Mouse (Mus musculus): ENCODE results near the gene Nexmif. TPM values are rescaled to one million over a fixed set of nuclear protein-coding genes. Genes with fewer than 3 reads are reported as not detected.
A peak's percentile ranks its signal among the peaks of the same experiment; 100 is the strongest.
"Not testable (repeated sequence)": the region's sequence is repeated elsewhere in the genome, so short reads cannot be mapped to it uniquely, and the experiment has no call there.

Nexmif gene
- polyA plus RNA-seq (2016; fragmentation: Nextera tagmentation; extraction: Ambion mirVana), result 4.0 and 4.1 TPM in 2 replicates

- H3K27me3 ChIP-seq, result peaks cover 40% of the 10 kb centered on the region
- no peaks in the 10 kb centered on the region for H3K36me3 ChIP-seq (replicated peaks)
- peak within 1 kb of the TSS; percentile 54 for H3K4me3 ChIP-seq (replicated peaks)
- ATAC-seq (ENCODE audit: low FRiP score), result peak; percentile 83
- no peaks in the 10 kb centered on the region for H3K4me1 ChIP-seq
- H3K9ac ChIP-seq, result peak within 1 kb of the TSS; percentile 71
- 19% methylated on average over 42 of the region's 70 CpGs for WGBS
- peak within 1 kb of the TSS; percentile 65 for H3K4me2 ChIP-seq
- H3K9me3 ChIP-seq, result 0 out of 2 replicates have a peak, but pooled peaks cover 3% of the 10 kb centered on the region
- peak within 1 kb of the TSS; percentile 89 for H3K27ac ChIP-seq
Observed at GRCm38 (mm10) chrX:104200736-104201591, at the start of gene Nexmif. TSS of gene Nexmif (minus strand) at chrX:104201185.

GRCm38 (mm10) chrX:104208701-104209100, 7.7 kb upstream of the Nexmif start:
- H3K4me2 ChIP-seq, result no peak overlapping the region
- H3K27me3 ChIP-seq, result 0 out of 2 replicates have a peak, but pooled peaks cover 7% of the 10 kb centered on the region

GRCm38 (mm10) chrX:104201592-104202139, 681 bp upstream of the Nexmif start:
- Histone ChIP-seq H3K9ac (peak overlapping the region; percentile 71), H3K9me3 (0 out of 2 replicates have a peak, but pooled peaks cover 3% of the 10 kb centered on the region), H3K27me3 (peaks cover 34% of the 10 kb centered on the region), H3K4me1 (no peaks in the 10 kb centered on the region), H3K27ac (peak overlapping the region; percentile 89), H3K36me3 (replicated peaks) (no peaks in the 10 kb centered on the region), H3K4me2 (peak overlapping the region; percentile 65), H3K4me3 (replicated peaks) (peak overlapping the region; percentile 54)
- ATAC-seq (ENCODE audit: low FRiP score), result peak; percentile 55
- WGBS, result 25% methylated on average over 19 of the region's 21 CpGs

More at GRCm38 (mm10) chrX:104208701-104209100, 7.7 kb upstream of the Nexmif start:
- no peak for ATAC-seq (ENCODE audit: low FRiP score)
- WGBS, result 68% methylated on average over 2 of the region's 2 CpGs
- H3K9ac ChIP-seq, result no peak overlapping the region
- no peaks in the 10 kb centered on the region for H3K36me3 ChIP-seq (replicated peaks)
- no peak overlapping the region for H3K27ac ChIP-seq
- no peaks in the 10 kb centered on the region for H3K4me1 ChIP-seq
- no peaks in the 10 kb centered on the region for H3K9me3 ChIP-seq
- no peak overlapping the region for H3K4me3 ChIP-seq (replicated peaks)

DNA sequence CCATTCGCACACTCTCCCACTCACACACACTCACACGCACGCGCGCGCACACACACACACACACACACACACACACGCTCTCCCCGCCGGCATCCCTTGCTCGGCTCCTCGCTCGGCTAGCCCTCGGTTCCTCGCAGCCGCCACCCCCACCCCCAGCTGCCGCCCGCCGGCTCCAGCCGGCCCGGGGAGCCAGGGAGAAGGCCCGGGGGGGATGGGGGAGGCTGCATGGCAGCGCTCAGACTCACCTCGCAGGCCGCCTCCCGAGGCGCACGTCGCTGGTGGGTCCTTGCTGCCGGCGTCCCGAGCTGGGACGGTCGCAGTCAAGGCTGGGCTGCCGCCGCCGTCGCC, 623 bp downstream of the Nexmif start:
- Histone ChIP-seq H3K9me3 (0 out of 2 replicates have a peak, but pooled peaks cover 3% of the 10 kb centered on the region), H3K4me2 (peak overlapping the region; percentile 65), H3K9ac (peak overlapping the region; percentile 71), H3K36me3 (replicated peaks) (no peaks in the 10 kb centered on the region), H3K4me1 (no peaks in the 10 kb centered on the region), H3K4me3 (replicated peaks) (peak overlapping the region; percentile 54), H3K27me3 (peaks cover 42% of the 10 kb centered on the region), H3K27ac (peak overlapping the region; percentile 89)
- WGBS, result 24% methylated on average over 31 of the region's 37 CpGs
- peak; percentile 64 for ATAC-seq (ENCODE audit: low FRiP score)

- peak; percentile 73 for ATAC-seq (ENCODE audit: low FRiP score)
- Histone ChIP-seq H3K27ac (peak overlapping the region; percentile 89), H3K9me3 (0 out of 2 replicates have a peak, but pooled peaks cover 3% of the 10 kb centered on the region), H3K4me2 (peak overlapping the region; percentile 65), H3K4me1 (no peaks in the 10 kb centered on the region), H3K9ac (peak overlapping the region; percentile 71), H3K36me3 (replicated peaks) (no peaks in the 10 kb centered on the region), H3K4me3 (replicated peaks) (peak overlapping the region; percentile 54), H3K27me3 (peaks cover 45% of the 10 kb centered on the region)
- WGBS, result 23% methylated on average over 26 of the region's 100 CpGs
Observed at GRCm38 (mm10) chrX:104199611-104200387, 1.2 kb downstream of the Nexmif start.

- Histone ChIP-seq H3K27ac (no peak overlapping the region), H3K4me1 (no peaks in the 10 kb centered on the region), H3K27me3 (peaks cover 47% of the 10 kb centered on the region), H3K9ac (no peak overlapping the region), H3K9me3 (0 out of 2 replicates have a peak, but pooled peaks cover 3% of the 10 kb centered on the region), H3K4me3 (replicated peaks) (peak overlapping the region; percentile 54), H3K36me3 (replicated peaks) (no peaks in the 10 kb centered on the region), H3K4me2 (peak overlapping the region; percentile 65)
- 52% methylated on average over 5 of the region's 5 CpGs for WGBS
- no peak for ATAC-seq (ENCODE audit: low FRiP score)
Observed at GRCm38 (mm10) chrX:104199070-104199469, 1.9 kb downstream of the Nexmif start.

DNA sequence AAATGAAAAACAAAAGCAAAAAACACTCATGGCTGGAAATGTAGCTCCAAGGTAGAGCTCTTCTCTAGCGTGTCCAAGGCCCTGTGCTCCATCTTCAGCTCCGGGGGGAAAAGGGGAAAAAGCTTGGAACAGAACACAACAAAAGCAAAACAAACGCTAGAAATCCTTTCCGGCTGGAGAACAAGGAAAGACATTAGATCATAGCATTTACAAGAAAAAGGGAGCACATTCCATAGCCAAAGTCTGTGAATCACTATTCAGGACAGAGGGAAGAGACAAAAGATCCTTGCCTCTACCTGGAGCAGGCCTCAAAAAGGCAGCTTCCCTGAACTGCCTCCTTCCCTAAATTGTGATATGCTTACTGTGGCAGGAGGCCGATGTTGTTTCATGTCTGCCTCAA, 4.4 kb downstream of the Nexmif start:
- Histone ChIP-seq H3K4me2 (no peak overlapping the region), H3K4me1 (no peaks in the 10 kb centered on the region), H3K36me3 (replicated peaks) (no peaks in the 10 kb centered on the region), H3K27ac (no peak overlapping the region), H3K27me3 (peaks cover 38% of the 10 kb centered on the region), H3K9ac (no peak overlapping the region), H3K4me3 (replicated peaks) (no peak overlapping the region), H3K9me3 (0 out of 2 replicates have a peak, but pooled peaks cover 3% of the 10 kb centered on the region)
- no peak for ATAC-seq (ENCODE audit: low FRiP score)
- 48% methylated on average over 5 of the region's 5 CpGs for WGBS

DNA sequence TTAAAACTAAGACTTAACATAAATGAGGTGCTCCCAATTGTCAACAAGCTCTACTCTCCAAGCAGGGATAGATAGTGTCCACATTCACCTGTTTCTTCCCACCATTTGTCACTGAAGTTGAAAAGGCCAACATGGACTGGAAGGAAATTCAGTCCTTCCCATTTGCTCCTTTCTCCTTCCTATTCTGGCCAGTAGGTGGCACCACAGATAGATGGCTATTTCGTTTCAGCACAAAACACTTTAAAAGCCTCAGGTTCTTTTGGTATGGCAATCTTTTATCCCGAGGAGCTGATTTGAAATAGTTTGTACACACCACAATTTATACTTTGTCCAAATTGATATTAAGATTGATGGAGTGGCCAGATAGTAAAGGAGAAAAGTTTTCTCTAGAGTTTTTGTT, 21.7 kb downstream of the Nexmif start:
- Histone ChIP-seq H3K9me3 (no peaks in the 10 kb centered on the region), H3K36me3 (replicated peaks) (no peaks in the 10 kb centered on the region), H3K4me3 (replicated peaks) (no peak overlapping the region), H3K9ac (no peak overlapping the region), H3K27me3 (peaks cover 6% of the 10 kb centered on the region; the same call in 1 of the 2 replicates), H3K4me2 (no peak overlapping the region), H3K27ac (no peak overlapping the region), H3K4me1 (no peaks in the 10 kb centered on the region)
- no peak for ATAC-seq (ENCODE audit: low FRiP score)
- WGBS, result 22% methylated on average over 2 of the region's 2 CpGs

DNA sequence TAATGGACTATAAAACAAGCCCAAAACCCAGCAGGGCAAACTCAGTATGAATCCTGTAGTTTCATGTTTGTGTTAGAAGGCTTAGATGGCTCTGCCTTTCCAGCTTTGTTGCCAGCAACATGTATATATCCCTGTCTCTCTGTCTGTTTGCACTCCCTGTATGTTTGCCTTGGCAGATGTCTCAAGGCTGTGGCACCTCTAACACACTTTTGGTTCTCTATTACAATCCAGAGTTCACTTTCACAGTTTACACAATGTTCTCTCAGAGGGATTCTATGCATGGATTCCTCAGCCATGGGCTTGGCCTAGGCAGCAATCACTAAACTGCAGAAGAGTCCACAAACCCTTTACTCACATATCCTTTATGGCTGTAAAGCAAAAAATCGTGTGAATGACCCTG, 50.9 kb downstream of the Nexmif start:
- H3K27ac ChIP-seq, result no peak overlapping the region
- no peaks in the 10 kb centered on the region for H3K4me1 ChIP-seq
- ATAC-seq (ENCODE audit: low FRiP score), result no peak
- WGBS, result 25% methylated on average over 1 of the region's 1 CpGs
- H3K9ac ChIP-seq, result no peak overlapping the region
- H3K9me3 ChIP-seq, result no peaks in the 10 kb centered on the region
- H3K27me3 ChIP-seq, result peaks cover 6% of the 10 kb centered on the region; the same call in 1 of the 2 replicates
- no peaks in the 10 kb centered on the region for H3K36me3 ChIP-seq (replicated peaks)
- H3K4me2 ChIP-seq, result no peak overlapping the region
- no peak overlapping the region for H3K4me3 ChIP-seq (replicated peaks)

- not testable (repeated sequence) for H3K27me3 ChIP-seq; H3K36me3 ChIP-seq (replicated peaks); H3K4me1 ChIP-seq; H3K4me3 ChIP-seq (replicated peaks); H3K27ac ChIP-seq; H3K9ac ChIP-seq; H3K4me2 ChIP-seq; H3K9me3 ChIP-seq; ATAC-seq (ENCODE audit: low FRiP score)
- 78% methylated on average over 5 of the region's 5 CpGs for WGBS
Observed at GRCm38 (mm10) chrX:104115266-104115665, 85.7 kb downstream of the Nexmif start.

DNA sequence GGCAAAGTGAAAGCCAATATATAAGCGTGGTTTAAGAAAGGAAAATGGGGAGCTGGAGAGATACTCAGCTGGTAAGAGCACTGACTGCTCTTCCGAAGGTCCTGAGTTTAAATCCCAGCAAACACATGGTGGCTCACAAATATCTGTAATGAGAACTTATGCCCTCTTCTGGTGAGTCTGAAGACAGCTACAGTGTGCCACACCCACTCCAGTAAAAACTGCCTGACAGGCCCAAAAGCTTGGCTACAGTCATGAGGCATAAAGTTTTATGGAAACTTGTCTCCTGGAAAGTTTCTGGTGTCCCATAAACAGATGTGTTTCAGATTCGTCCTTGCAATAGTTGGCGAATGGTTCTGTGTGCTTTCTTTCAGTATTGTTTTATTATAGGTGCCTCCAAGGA, 86.4 kb downstream of the Nexmif start:
- Histone ChIP-seq H3K27me3 (0 out of 2 replicates have a peak, but pooled peaks cover 4% of the 10 kb centered on the region), H3K4me3 (replicated peaks) (no peak overlapping the region), H3K27ac (no peak overlapping the region), H3K9me3 (no peaks in the 10 kb centered on the region), H3K36me3 (replicated peaks) (no peaks in the 10 kb centered on the region), H3K4me1 (no peaks in the 10 kb centered on the region), H3K9ac (no peak overlapping the region), H3K4me2 (no peak overlapping the region)
- 73% methylated on average over 4 of the region's 4 CpGs for WGBS
- no peak for ATAC-seq (ENCODE audit: low FRiP score)

GRCm38 (mm10) chrX:104054848-104055247, 146.1 kb downstream of the Nexmif start:
- H3K27me3 ChIP-seq, result 0 out of 2 replicates have a peak, but pooled peaks cover 3% of the 10 kb centered on the region
- no peak for ATAC-seq (ENCODE audit: low FRiP score)
- H3K4me3 ChIP-seq (replicated peaks), result no peak overlapping the region
- H3K4me2 ChIP-seq, result no peak overlapping the region
- 70% methylated on average over 2 of the region's 2 CpGs for WGBS
- H3K4me1 ChIP-seq, result no peaks in the 10 kb centered on the region
- H3K36me3 ChIP-seq (replicated peaks), result no peaks in the 10 kb centered on the region
- H3K9me3 ChIP-seq, result no peaks in the 10 kb centered on the region
- H3K27ac ChIP-seq, result no peak overlapping the region
- H3K9ac ChIP-seq, result no peak overlapping the region
